In the genomic region with DNA sequence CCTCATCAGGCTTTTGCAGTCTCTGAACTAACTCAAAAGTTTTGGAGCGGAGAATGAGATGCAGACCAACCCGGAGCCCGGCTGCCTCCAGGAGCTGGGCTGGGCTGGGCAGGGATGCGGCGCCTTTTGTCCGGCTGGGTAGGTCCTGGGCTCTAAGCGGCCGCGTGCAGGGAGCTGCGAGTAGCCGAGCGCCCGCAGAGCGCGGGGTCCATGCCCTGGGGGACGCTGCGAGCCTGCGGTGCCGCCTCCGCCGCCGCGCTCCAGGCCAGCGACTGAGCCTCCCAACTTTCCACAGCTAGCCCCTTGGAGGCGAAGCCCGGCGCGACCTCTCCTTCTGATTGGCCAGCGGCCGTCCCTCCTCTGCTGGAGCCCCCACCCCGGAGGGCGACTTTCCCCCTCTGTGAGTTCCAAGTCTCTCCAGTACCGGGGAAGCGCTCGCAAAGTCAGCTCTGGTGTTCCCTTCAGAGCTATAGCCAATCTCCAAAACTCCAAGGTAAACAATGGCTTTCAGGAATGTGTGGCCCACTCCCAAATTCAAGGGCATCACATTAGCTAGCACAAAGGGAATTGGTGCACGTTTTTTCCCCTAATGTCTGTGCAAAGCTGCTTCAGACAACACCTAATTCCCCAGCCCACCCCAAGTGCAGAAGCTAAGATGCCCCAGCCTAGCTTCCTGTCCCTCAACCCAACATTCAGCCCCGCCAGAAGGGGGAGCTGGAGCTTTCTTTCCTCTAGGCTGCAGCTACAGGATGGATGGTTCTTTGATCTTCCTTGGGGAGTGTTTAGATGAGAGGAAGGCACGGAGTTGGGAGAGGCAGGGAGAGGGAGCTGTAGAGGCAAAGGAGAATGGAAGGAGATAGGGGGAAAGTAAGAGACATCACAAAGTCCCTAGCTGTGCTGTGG, we compare ENCODE assay signal across 8 mouse cellular contexts. TPM values are rescaled to one million over a fixed set of nuclear protein-coding genes. Genes with fewer than 3 reads are reported as not detected.
A peak's percentile ranks its signal among the peaks of the same experiment; 100 is the strongest.
DNase-seq lines count a peak whose midpoint lies in the region; ATAC-seq lines count a peak whose summit lies in the region.

A gene (minus strand): TSS at position 274 of the 903 bp plus-strand sequence.

- peak within 1 kb of the TSS; percentile 67 for H3K4me2 ChIP-seq in embryonic facial prominence, embryonic 12.5 days (replicated peaks)
- peak within 1 kb of the TSS; percentile 73 for H3K4me2 ChIP-seq in heart, embryonic 14.5 days (ENCODE audit: low read length)

- ATAC-seq in embryonic facial prominence, embryonic 12.5 days (ENCODE audit: insufficient number of reproducible peaks, insufficient read depth, low FRiP score, low TSS enrichment), result peak; percentile 91
- ATAC-seq in heart, embryonic 14.5 days (ENCODE audit: insufficient number of reproducible peaks, insufficient read depth, low FRiP score, low read depth), result peak; percentile 94
- peak; percentile 45 for ATAC-seq in megakaryocyte progenitor cell, adult 5-6 weeks (replicated peaks; ENCODE audit: poor library complexity)

- WGBS in embryonic facial prominence, embryonic 12.5 days, result under 1% methylated on average over 38 of the region's 38 CpGs
- WGBS in heart, embryonic 14.5 days, result under 1% methylated on average over 38 of the region's 38 CpGs

- peak; percentile 28 for DNase-seq in right cerebral cortex, postnatal 4 days
- DNase-seq in right cerebral cortex, postnatal 36 days (ENCODE audit: low spot score in 2 of 2), result no peak
- peak; percentile 14 to 64 for DNase-seq in kidney, postnatal 36 days
- peak; percentile 29 to 67 for DNase-seq in spleen, postnatal 4 days (ENCODE audit: low spot score in 2 of 2)
- DNase-seq in layer of hippocampus, postnatal 14 days (ENCODE audit: low spot score in 2 of 2), result no peak

- H3K27ac ChIP-seq in embryonic facial prominence, embryonic 12.5 days, result peak within 1 kb of the TSS; percentile 91
- peak within 1 kb of the TSS; percentile 89 to 92 for H3K27ac ChIP-seq in heart, embryonic 14.5 days (replicated peaks in 1 of 2; ENCODE audit: control insufficient read depth in 1 of 2, insufficient read depth in 1 of 2, low read depth in 2 of 2, low read length in 2 of 2)

- H3K4me3 ChIP-seq in embryonic facial prominence, embryonic 12.5 days, result peak within 1 kb of the TSS; percentile 57
- peak within 1 kb of the TSS; percentile 63 to 74 for H3K4me3 ChIP-seq in heart, embryonic 14.5 days (ENCODE audit: control insufficient read depth in 1 of 2, insufficient read depth in 1 of 2, low read depth in 1 of 2, low read length in 2 of 2)

- no peaks in the 10 kb centered on the region for H3K9me3 ChIP-seq in embryonic facial prominence, embryonic 12.5 days
- peaks cover 3% of the 10 kb centered on the region; the same call in 1 of the 2 replicates for H3K9me3 ChIP-seq in heart, embryonic 14.5 days (ENCODE audit: control insufficient read depth, low read length)

- H3K4me1 ChIP-seq in embryonic facial prominence, embryonic 12.5 days, result peaks cover 9% of the 10 kb centered on the region
- H3K4me1 ChIP-seq in heart, embryonic 14.5 days (ENCODE audit: control insufficient read depth in 2 of 2, insufficient read depth in 2 of 2, low read length in 2 of 2), result peaks cover 4 to 19% of the 10 kb centered on the region in 2 experiments; a peak in 3 of 4 replicates

- H3K36me3 ChIP-seq in embryonic facial prominence, embryonic 12.5 days, result no peaks in the 10 kb centered on the region
- no peaks in the 10 kb centered on the region for H3K36me3 ChIP-seq in heart, embryonic 14.5 days (ENCODE audit: control insufficient read depth, insufficient read depth, low read length)

- no peaks in the 10 kb centered on the region for H3K27me3 ChIP-seq in embryonic facial prominence, embryonic 12.5 days
- no peaks in the 10 kb centered on the region for H3K27me3 ChIP-seq in heart, embryonic 14.5 days (ENCODE audit: control insufficient read depth, insufficient read depth, low read length)

- H3K9ac ChIP-seq in embryonic facial prominence, embryonic 12.5 days, result peak within 1 kb of the TSS; percentile 76
- H3K9ac ChIP-seq in heart, embryonic 14.5 days (ENCODE audit: low read length), result peak within 1 kb of the TSS; percentile 87

RNA-seq across cellular contexts. Expression of the gene that starts here (rescaled TPM):
- 30.1 and 35.9 TPM in 2 replicates for polyA plus RNA-seq in embryonic facial prominence, embryonic 12.5 days (2016; fragmentation: Nextera tagmentation; extraction: Ambion mirVana)
- 35.1 and 35.9 TPM in 2 replicates for polyA plus RNA-seq in heart, embryonic 14.5 days (2014; fragmentation: Nextera tagmentation; extraction: Ambion mirVana)
- total RNA-seq in megakaryocyte progenitor cell, adult 5-6 weeks (2015), result 0.02 TPM in 1 of 2 replicates, not detected in the other
- not detected in 2 replicates for total RNA-seq in megakaryocyte progenitor cell, adult 5-6 weeks (2017)
- 1 to 10 TPM; 5.8 to 5.9 TPM for total RNA-seq in layer of hippocampus, postnatal 14 days (2021)

Comparison
In these comparisons a context has a peak if more than half of its experiments do, and no peak if none do; other contexts are left out.
1. RNA of the gene that starts here (total RNA-seq): 5.8 to 5.9 TPM in layer of hippocampus, postnatal 14 days; 0.02 TPM in megakaryocyte progenitor cell, adult 5-6 weeks; every median in the first group is over 4 times any median in the second.
2. DNase-seq: peak in right cerebral cortex, postnatal 4 days (single experiment), kidney, postnatal 36 days (2 of 2) and spleen, postnatal 4 days (2 of 2); none in right cerebral cortex, postnatal 36 days (0 of 2) and layer of hippocampus, postnatal 14 days (0 of 2).
3. Peak in ATAC-seq in megakaryocyte progenitor cell, adult 5-6 weeks; RNA of the gene not detected or under 1 TPM.
4. Peak in every context shown above with its lines, with median percentiles within 50 percentile points of each other: ATAC-seq.